17 mouse cellular contexts compared by ENCODE assay signal in genomic region chr11:11687551-11688185, GRCm38 (mm10). TPM values are rescaled to one million over a fixed set of nuclear protein-coding genes. Genes with fewer than 3 reads are reported as not detected.
DNase-seq lines count a peak whose midpoint lies in the region; ATAC-seq and TF ChIP-seq lines count a peak whose summit lies in the region.
"Had no signal": no experiment of that assay in that cellular context is flagged by ENCODE, and none has a peak within 500 bp of the region (broad histone marks: within the 10 kb centered on the region; RNA-seq: fewer than 3 reads in every experiment).

No protein-coding gene starts in this region.

- DNase-seq in thymus, adult 2 months: no peak
- no peak for DNase-seq in thymus, postnatal 14 days
- DNase-seq in induced T-regulatory cell, adult 2 months (ENCODE audit: low read depth): peak; percentile 72
- DNase-seq in testis, postnatal 14 days (ENCODE audit: low spot score): no peak
- DNase-seq: adrenal gland, adult 2 months; cerebellum, postnatal 10 days; kidney, postnatal 10 days; lung, postnatal 10 days; right cerebral cortex, postnatal 25 days had no signal

- H3K9me3 ChIP-seq in heart, embryonic 16.5 days (replicated peaks; ENCODE audit: control insufficient read depth, low read length): no peaks in the 10 kb centered on the region
- no peaks in the 10 kb centered on the region for H3K9me3 ChIP-seq in heart, embryonic 12.5 days (replicated peaks)
- H3K9me3 ChIP-seq: embryonic facial prominence, embryonic 10.5 days; hindbrain, embryonic 12.5 days; midbrain, embryonic 13.5 days; stomach, embryonic 15.5 days had no signal

- H3K4me2 ChIP-seq in heart, embryonic 16.5 days (ENCODE audit: low read depth, low read length): no peak overlapping the region
- no peak overlapping the region for H3K4me2 ChIP-seq in heart, embryonic 12.5 days

- TF ChIP-seq POLR2A in thymus, adult 2 months (IDR thresholded peaks at IDR 0.05; ENCODE audit: control insufficient read depth, extremely low read depth, insufficient read depth, low read length, poor library complexity): no peak
- no peak for TF ChIP-seq POLR2A in small intestine, adult 2 months (IDR thresholded peaks at IDR 0.05; ENCODE audit: low read depth, low read length)

- H3K36me3 ChIP-seq in heart, embryonic 16.5 days (ENCODE audit: control insufficient read depth, insufficient read depth): no peaks in the 10 kb centered on the region
- no peaks in the 10 kb centered on the region for H3K36me3 ChIP-seq in heart, embryonic 12.5 days
- no peaks in the 10 kb centered on the region for H3K36me3 ChIP-seq in thymus, adult 2 months (ENCODE audit: control insufficient read depth, insufficient read depth, low read length)
- H3K36me3 ChIP-seq in small intestine, adult 2 months (ENCODE audit: control insufficient read depth, insufficient read depth, low read length): no peaks in the 10 kb centered on the region
- H3K36me3 ChIP-seq: embryonic facial prominence, embryonic 10.5 days; hindbrain, embryonic 12.5 days; midbrain, embryonic 13.5 days; stomach, embryonic 15.5 days had no signal

- peaks cover 40% of the 10 kb centered on the region for H3K27me3 ChIP-seq in heart, embryonic 16.5 days (ENCODE audit: control insufficient read depth, insufficient read depth, low read length)
- peaks cover 51% of the 10 kb centered on the region for H3K27me3 ChIP-seq in heart, embryonic 12.5 days (replicated peaks)
- no peaks in the 10 kb centered on the region for H3K27me3 ChIP-seq in thymus, adult 2 months (ENCODE audit: control insufficient read depth, insufficient read depth, low read length)
- H3K27me3 ChIP-seq in small intestine, adult 2 months (ENCODE audit: control insufficient read depth, insufficient read depth, low read length): peaks cover 11% of the 10 kb centered on the region

- H3K27ac ChIP-seq in heart, embryonic 16.5 days (ENCODE audit: low read length): no peak overlapping the region
- no peak overlapping the region for H3K27ac ChIP-seq in heart, embryonic 12.5 days (ENCODE audit: poor library complexity, severe bottlenecking)
- H3K27ac ChIP-seq in thymus, adult 2 months (ENCODE audit: control insufficient read depth, insufficient read depth, low read length): peak overlapping the region; percentile 47; the same call in 1 of the 2 replicates
- peak overlapping the region; percentile 27 for H3K27ac ChIP-seq in small intestine, adult 2 months (ENCODE audit: insufficient read depth, low read depth, low read length)
- H3K27ac ChIP-seq: embryonic facial prominence, embryonic 10.5 days; hindbrain, embryonic 12.5 days; midbrain, embryonic 13.5 days; stomach, embryonic 15.5 days had no signal

- peak overlapping the region; percentile 23 for H3K4me3 ChIP-seq in heart, embryonic 16.5 days (ENCODE audit: low read length)
- H3K4me3 ChIP-seq in heart, embryonic 12.5 days: no peak overlapping the region
- H3K4me3 ChIP-seq in thymus, adult 2 months (ENCODE audit: control insufficient read depth, insufficient read depth, low read length): no peak overlapping the region
- no peak overlapping the region for H3K4me3 ChIP-seq in small intestine, adult 2 months (ENCODE audit: low read depth, low read length)
- H3K4me3 ChIP-seq: hindbrain, embryonic 12.5 days had no signal

- no peak overlapping the region; the same call in 1 of the 2 replicates for H3K9ac ChIP-seq in heart, embryonic 16.5 days (ENCODE audit: low read length)
- H3K9ac ChIP-seq in heart, embryonic 12.5 days: no peak overlapping the region
- H3K9ac ChIP-seq: hindbrain, embryonic 12.5 days; midbrain, embryonic 13.5 days had no signal

- H3K4me1 ChIP-seq in heart, embryonic 16.5 days (ENCODE audit: control insufficient read depth, insufficient read depth, low read length): peaks cover 7% of the 10 kb centered on the region
- 0 out of 2 replicates have a peak, but pooled peaks cover 6% of the 10 kb centered on the region for H3K4me1 ChIP-seq in heart, embryonic 12.5 days (replicated peaks)
- H3K4me1 ChIP-seq in thymus, adult 2 months (replicated peaks; ENCODE audit: control insufficient read depth, insufficient read depth, low read length): peaks cover 9% of the 10 kb centered on the region
- H3K4me1 ChIP-seq in small intestine, adult 2 months (ENCODE audit: control insufficient read depth, insufficient read depth, insufficient read length, low read length): no peaks in the 10 kb centered on the region; the same call in 1 of the 2 replicates

- no peak for TF ChIP-seq CTCF in thymus, adult 2 months (IDR thresholded peaks at IDR 0.05; ENCODE audit: borderline replicate concordance, control insufficient read depth, extremely low read depth, insufficient read depth, low read length, poor library complexity)
- TF ChIP-seq CTCF in small intestine, adult 2 months (IDR thresholded peaks at IDR 0.05; ENCODE audit: extremely low read depth, insufficient read length, insufficient replicate concordance, low read depth, low read length): no peak

- no peak for ATAC-seq in heart, embryonic 16.5 days (replicated peaks; ENCODE audit: extremely low read depth, insufficient read depth, low FRiP score)
- no peak for ATAC-seq in heart, embryonic 12.5 days (ENCODE audit: insufficient number of reproducible peaks, low FRiP score)
- ATAC-seq: intestine, embryonic 16.5 days; midbrain, embryonic 13.5 days had no signal

- 84% methylated on average over 8 of the region's 8 CpGs for WGBS in heart, embryonic 16.5 days
- WGBS in heart, embryonic 12.5 days: 83% methylated on average over 8 of the region's 8 CpGs
- WGBS in thymus, adult 2 months: 5% methylated on average over 8 of the region's 8 CpGs
- WGBS in small intestine, adult 2 months: 78% methylated on average over 8 of the region's 8 CpGs

RNA-seq across cellular contexts. Expression of gene Ikzf1, which starts 2.9 kb away (rescaled TPM):
- 3.9 and 15.1 TPM in 2 replicates for polyA plus RNA-seq in heart, embryonic 16.5 days (2015; fragmentation: Nextera tagmentation; extraction: Ambion mirVana)
- 2.2 and 3.3 TPM in 2 replicates for polyA plus RNA-seq in heart, embryonic 12.5 days (2016; fragmentation: Nextera tagmentation; extraction: Ambion mirVana)
- 645 and 923 TPM in 2 replicates for polyA plus RNA-seq in thymus, adult 2 months (2012; rRNA removed)
- 15.6 and 21.9 TPM in 2 replicates for polyA plus RNA-seq in small intestine, adult 2 months (2012; rRNA removed)

Comparison
In these comparisons a context has a peak if more than half of its experiments do, and no peak if none do; other contexts are left out.
1. H3K27ac ChIP-seq: peak in thymus, adult 2 months (single experiment) and small intestine, adult 2 months (single experiment); none in heart, embryonic 16.5 days (single experiment) and heart, embryonic 12.5 days (single experiment).
2. RNA of gene Ikzf1, which starts 2.9 kb away (polyA plus RNA-seq): 645 to 923 TPM in thymus, adult 2 months; 15.6 to 21.9 TPM in small intestine, adult 2 months, 3.9 to 15.1 TPM in heart, embryonic 16.5 days and 2.2 to 3.3 TPM in heart, embryonic 12.5 days; every median in the first group is over 10 times any median in the second.